Mouse (Mus musculus) MEL (cell line): Measurements from ENCODE around the gene Mief1. TPM values are rescaled to one million over a fixed set of nuclear protein-coding genes. Genes with fewer than 3 reads are reported as not detected.

Experiments used
- DNase-seq: peaks from one replicate; pipeline ENCODE4 v3.0.0; 2011; ENCODE audit warnings: low read depth, low spot score
- H3K27ac ChIP-seq: 2 replicates; pipeline ENCODE4 v1.5.1; 2012; ENCODE audit warnings: low read depth, mild to moderate bottlenecking, control low read depth, low read length, moderate library complexity; ENCODE audit not compliant: control insufficient read depth
- H3K27me3 ChIP-seq, 2 experiments: fragments of 150-350 bp in 1 of 2; sonication (generic) in 1 of 2; 2 replicates each; pipeline ENCODE4 v1.6.1; 2012; ENCODE audit warnings: low read length in 2 of 2, mild to moderate bottlenecking in 2 of 2, improper control_type of control experiment in 1 of 2, moderate library complexity in 1 of 2; ENCODE audit not compliant: insufficient read depth in 2 of 2, control insufficient read depth in 1 of 2
- H3K36me3 ChIP-seq, 2 experiments: 2 replicates each; pipeline ENCODE4 v1.6.1; 2012 to 2014; ENCODE audit warnings: low read length in 2 of 2, improper control_type of control experiment in 1 of 2, inconsistent platforms in 1 of 2, mild to moderate bottlenecking in 1 of 2; ENCODE audit not compliant: insufficient read depth in 2 of 2, control insufficient read depth in 1 of 2
- H3K4me1 ChIP-seq, 2 experiments: fragments of 150-350 bp in 1 of 2; sonication (generic) in 1 of 2; 2 replicates each; pipeline ENCODE4 v1.6.1; 2012; ENCODE audit warnings: low read length in 2 of 2, improper control_type of control experiment in 1 of 2, mild to moderate bottlenecking in 1 of 2; ENCODE audit not compliant: insufficient read depth in 2 of 2, control insufficient read depth in 1 of 2
- H3K4me3 ChIP-seq, 2 experiments: fragments of 150-350 bp in 1 of 2; sonication (generic) in 1 of 2; 2 replicates each; pipeline ENCODE4 v1.5.1; 2012; ENCODE audit warnings: low read depth in 2 of 2, low read length in 2 of 2, mild to moderate bottlenecking in 2 of 2, moderate library complexity in 2 of 2, control low read depth in 1 of 2, improper control_type of control experiment in 1 of 2; ENCODE audit not compliant: control insufficient read depth in 1 of 2, insufficient read depth in 1 of 2
- H3K79me2 ChIP-seq: 2 replicates; pipeline ENCODE4 v1.6.1; 2012; ENCODE audit warnings: mild to moderate bottlenecking, low read length, moderate library complexity; ENCODE audit not compliant: control insufficient read depth, poor library complexity, insufficient read depth
- H3K9ac ChIP-seq: 2 replicates; pipeline ENCODE4 v1.6.1; 2012; ENCODE audit warnings: low read depth, mild to moderate bottlenecking, control low read depth, low read length, moderate library complexity; ENCODE audit not compliant: control insufficient read depth, poor library complexity, severe bottlenecking
- H3K9me3 ChIP-seq: fragments of 150-350 bp; sonication (generic); replicated peaks from 2 replicates; pipeline ENCODE4 v1.6.1; 2012; ENCODE audit warnings: mild to moderate bottlenecking, low read length, improper control_type of control experiment, moderate library complexity; ENCODE audit not compliant: insufficient read depth
- CHD1 ChIP-seq: IDR thresholded peaks from 2 replicates; pipeline ENCODE4 v1.6.1; 2012; ENCODE audit warnings: low read depth, mild to moderate bottlenecking, inconsistent platforms, low read length, improper control_type of control experiment
- CHD2 ChIP-seq: IDR thresholded peaks from 2 replicates; pipeline ENCODE4 v1.6.1; 2011; ENCODE audit warnings: low read length, improper control_type of control experiment
- CTCF ChIP-seq, 3 experiments: IDR thresholded peaks in 2 of 3; conservative IDR thresholded peaks in 1 of 3; 2 replicates each; pipeline ENCODE4 v1.5.1; 2011 to 2012; ENCODE audit warnings: low read length in 3 of 3, low read depth in 2 of 3, mild to moderate bottlenecking in 2 of 3, improper control_type of control experiment in 1 of 3, inconsistent platforms in 1 of 3, mixed read lengths in 1 of 3, moderate library complexity in 1 of 3; ENCODE audit not compliant: control insufficient read depth in 1 of 3, insufficient read depth in 1 of 3, poor library complexity in 1 of 3, severe bottlenecking in 1 of 3
- E2F4 ChIP-seq: IDR thresholded peaks from 2 replicates; pipeline ENCODE4 v1.6.1; 2011; ENCODE audit warnings: low read depth, low read length, improper control_type of control experiment, borderline replicate concordance
- ELF1 ChIP-seq: IDR thresholded peaks from 2 replicates; pipeline ENCODE4 v1.6.1; 2014; ENCODE audit warnings: low read depth, mild to moderate bottlenecking, inconsistent platforms, low read length, improper control_type of control experiment, moderate library complexity
- ETS1 ChIP-seq: IDR thresholded peaks from 2 replicates; pipeline ENCODE4 v1.6.1; 2012; ENCODE audit warnings: low read depth, mild to moderate bottlenecking, inconsistent platforms, low read length, improper control_type of control experiment, moderate library complexity
- JUND ChIP-seq: IDR thresholded peaks from 2 replicates; pipeline ENCODE4 v1.6.1; 2011; ENCODE audit warnings: low read depth, mild to moderate bottlenecking, improper control_type of control experiment, low read length
- MAFK ChIP-seq: IDR thresholded peaks from 2 replicates; pipeline ENCODE4 v1.6.1; 2011; ENCODE audit warnings: low read depth, mild to moderate bottlenecking, low read length, improper control_type of control experiment, borderline replicate concordance
- MXI1 ChIP-seq: IDR thresholded peaks from 2 replicates; pipeline ENCODE4 v1.6.1; 2011; ENCODE audit warnings: mild to moderate bottlenecking, low read depth, low read length, improper control_type of control experiment
- MYC ChIP-seq: IDR thresholded peaks from 2 replicates; pipeline ENCODE4 v1.6.1; 2011; ENCODE audit warnings: low read depth, mild to moderate bottlenecking, low read length, improper control_type of control experiment, moderate library complexity
- NELFE ChIP-seq: IDR thresholded peaks from 2 replicates; pipeline ENCODE4 v1.6.1; 2011; ENCODE audit warnings: low read depth, low read length, improper control_type of control experiment
- NRF1 ChIP-seq: IDR thresholded peaks from 2 replicates; pipeline ENCODE4 v1.6.1; 2014; ENCODE audit warnings: low read depth, mild to moderate bottlenecking, inconsistent platforms, low read length, improper control_type of control experiment, moderate library complexity; ENCODE audit not compliant: poor library complexity, insufficient read depth, severe bottlenecking
- POLR2A ChIP-seq, 2 experiments: IDR thresholded peaks; 2 replicates each; pipeline ENCODE4 v1.6.1; 2011 to 2012; ENCODE audit warnings: low read length in 2 of 2, mild to moderate bottlenecking in 2 of 2, control low read depth in 1 of 2, improper control_type of control experiment in 1 of 2, low read depth in 1 of 2, moderate library complexity in 1 of 2; ENCODE audit not compliant: control insufficient read depth in 1 of 2, insufficient read depth in 1 of 2, poor library complexity in 1 of 2
- RCOR1 ChIP-seq: IDR thresholded peaks from 2 replicates; pipeline ENCODE4 v1.6.1; 2012; ENCODE audit warnings: low read depth, mild to moderate bottlenecking, inconsistent platforms, low read length, improper control_type of control experiment
- SIN3A ChIP-seq: IDR thresholded peaks from 2 replicates; pipeline ENCODE4 v1.6.1; 2012; ENCODE audit warnings: low read length, improper control_type of control experiment, inconsistent platforms
- SMC3 ChIP-seq: IDR thresholded peaks from 2 replicates; pipeline ENCODE4 v1.6.1; 2011; ENCODE audit warnings: low read depth, low read length, improper control_type of control experiment
- TAL1 ChIP-seq: IDR thresholded peaks from 2 replicates; pipeline ENCODE4 v1.6.1; 2012; ENCODE audit warnings: mild to moderate bottlenecking, inconsistent platforms, low read length, moderate library complexity, mixed read lengths
- UBTF ChIP-seq: IDR thresholded peaks from 2 replicates; pipeline ENCODE4 v1.6.1; 2012; ENCODE audit warnings: low read depth, mild to moderate bottlenecking, inconsistent platforms, low read length, improper control_type of control experiment, moderate library complexity, borderline replicate concordance; ENCODE audit not compliant: insufficient read depth
- USF1 ChIP-seq: IDR thresholded peaks from 2 replicates; pipeline ENCODE4 v1.6.1; 2014; ENCODE audit warnings: low read depth, mild to moderate bottlenecking, inconsistent platforms, low read length, improper control_type of control experiment, moderate library complexity
- USF2 ChIP-seq, 2 experiments: IDR thresholded peaks; 2 replicates each; pipeline ENCODE4 v1.6.1; 2011 to 2012; ENCODE audit warnings: improper control_type of control experiment in 2 of 2, low read length in 2 of 2, borderline replicate concordance in 1 of 2, inconsistent platforms in 1 of 2, low read depth in 1 of 2, mild to moderate bottlenecking in 1 of 2; ENCODE audit not compliant: insufficient read depth in 1 of 2
- ZC3H11A ChIP-seq: IDR thresholded peaks from 2 replicates; pipeline ENCODE4 v1.6.1; 2012; ENCODE audit warnings: low read depth, mild to moderate bottlenecking, inconsistent platforms, low read length, improper control_type of control experiment
- ZKSCAN1 ChIP-seq: IDR thresholded peaks from 2 replicates; pipeline ENCODE4 v1.6.1; 2012; ENCODE audit warnings: low read depth, mild to moderate bottlenecking, inconsistent platforms, low read length, improper control_type of control experiment, moderate library complexity
- polyA plus RNA-seq, 2 experiments: library from polyadenylated mRNA; stranded (reverse) in 1 of 2; unstranded in 1 of 2; fragments of >175 nt in 1 of 2; fragments of >200 nt in 1 of 2; gene quantifications; 2 replicates each; pipeline versions ENCODE4 v1.2.1 to v1.2.4; 2012; ENCODE audit warnings: low replicate concordance in 2 of 2, low read depth in 1 of 2; ENCODE audit not compliant: insufficient read length in 2 of 2, insufficient read depth in 1 of 2, missing spikeins in 1 of 2
- total RNA-seq: library from RNA; depleted of rRNA; stranded (reverse); fragments of 300-350 nt; gene quantifications from 2 replicates; pipeline ENCODE4 v1.2.3, GENCODE M21; 2012

Mief1 gene
- total and polyA plus RNA-seq, 3 experiments = 34.6 to 41.5 TPM; not detected in 1

DNA sequence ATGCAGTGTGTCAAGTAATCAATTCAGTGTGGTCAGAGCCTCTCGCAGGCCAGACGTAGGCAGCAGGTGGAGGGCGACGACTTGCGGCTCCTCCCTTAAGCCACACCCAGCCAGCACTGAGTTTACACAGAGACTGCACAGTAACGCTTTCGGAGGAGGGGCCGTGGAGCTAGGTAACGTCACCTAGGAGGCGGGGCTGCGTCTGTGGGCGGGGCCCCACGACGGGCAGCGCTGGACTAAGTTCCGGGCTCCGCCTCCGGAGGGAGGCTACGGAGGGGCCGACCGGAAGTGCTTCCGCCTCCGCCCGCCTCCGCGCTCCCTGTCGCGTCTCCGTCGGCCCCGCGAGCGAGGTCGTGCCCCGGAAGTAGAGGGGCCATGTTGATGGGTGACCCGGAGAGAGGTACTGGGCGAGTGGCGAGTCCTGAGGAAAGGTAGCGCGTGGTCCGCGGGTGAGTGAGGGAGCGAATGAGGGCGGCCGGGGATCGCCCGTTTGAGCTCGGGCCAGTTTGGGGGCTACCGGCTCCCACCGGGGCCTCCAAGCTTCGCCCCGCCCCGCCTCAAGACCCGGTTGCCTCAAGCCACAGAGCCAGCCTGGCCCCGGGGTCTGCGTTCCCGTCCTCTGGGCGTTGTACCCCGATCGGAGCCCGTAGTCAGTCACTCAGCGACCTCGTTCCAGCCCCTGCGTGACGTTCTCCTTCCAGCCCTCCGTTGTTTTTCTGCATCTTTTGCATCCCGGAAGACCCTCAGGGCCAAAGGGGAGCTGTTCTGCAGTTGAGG lies at the start of gene Mief1 (continued):
- no peak for TF ChIP-seq ZKSCAN1

DNA sequence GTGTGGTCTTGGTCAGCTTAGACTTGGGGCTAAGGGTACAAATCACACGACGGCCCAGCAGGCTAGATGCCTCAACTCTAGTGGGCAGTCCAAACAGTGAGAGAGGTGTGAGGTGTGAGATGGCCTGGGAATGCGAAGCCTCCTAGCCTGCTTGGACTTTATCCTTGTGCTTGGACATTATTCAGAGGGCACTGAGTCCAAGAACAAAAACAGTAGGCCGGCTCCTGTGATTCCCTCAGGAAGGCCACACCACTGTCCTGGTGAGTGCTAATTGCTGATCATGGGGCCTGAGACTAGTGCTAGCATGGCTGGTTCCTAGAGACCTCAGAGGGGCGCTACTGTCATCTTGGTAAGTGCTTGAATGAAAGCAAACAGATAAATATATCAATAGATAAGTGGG lies 44.9 kb upstream of the Mief1 start:
- H3K36me3 ChIP-seq = no peaks in the 10 kb centered on the region
- peaks cover 2 to 6% of the 10 kb centered on the region in 2 experiments for H3K27me3 ChIP-seq
- no peak overlapping the region for H3K9ac ChIP-seq
- no peak for TF ChIP-seq TAL1
- TF ChIP-seq MAFK = no peak
- TF ChIP-seq SMC3 = no peak
- H3K27ac ChIP-seq = no peak overlapping the region
- no peak for DNase-seq
- H3K79me2 ChIP-seq = no peaks in the 10 kb centered on the region
- no peaks in the 10 kb centered on the region for H3K4me1 ChIP-seq
- no peak overlapping the region for H3K4me3 ChIP-seq
- no peaks in the 10 kb centered on the region for H3K9me3 ChIP-seq

DNA sequence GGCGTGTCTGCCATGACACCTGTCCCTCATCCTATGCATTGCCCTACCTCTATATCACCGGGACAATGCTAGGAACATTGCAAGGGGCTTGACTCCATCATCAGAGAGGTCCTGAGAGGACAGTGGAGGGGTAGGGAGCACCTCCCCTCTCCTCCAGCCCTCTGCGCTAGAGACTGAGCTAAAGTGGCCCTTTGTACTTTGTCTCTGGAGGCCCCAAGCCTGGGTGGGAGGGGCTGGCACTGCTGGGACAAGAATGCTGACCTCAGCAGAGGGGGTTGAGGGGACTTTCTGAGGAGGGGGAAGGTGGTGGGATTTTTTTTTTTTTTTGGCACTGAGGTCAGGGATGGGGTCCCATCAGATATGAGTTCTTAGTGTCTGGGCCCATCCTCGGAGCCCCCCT lies 43.7 kb upstream of the Mief1 start:
- Histone ChIP-seq H3K4me3 (no peak overlapping the region), H3K27ac (no peak overlapping the region), H3K27me3 (peaks cover 2 to 4% of the 10 kb centered on the region in 2 experiments), H3K36me3 (no peaks in the 10 kb centered on the region), H3K4me1 (no peaks in the 10 kb centered on the region), H3K9me3 (no peaks in the 10 kb centered on the region), H3K9ac (no peak overlapping the region), H3K79me2 (no peaks in the 10 kb centered on the region)
- no peak for DNase-seq
- no peak for TF ChIP-seq UBTF
- TF ChIP-seq JUND = no peak
- TF ChIP-seq TAL1 = no peak
- TF ChIP-seq E2F4 = no peak
- TF ChIP-seq SIN3A = no peak
- no peak for TF ChIP-seq MXI1
- no peak for TF ChIP-seq RCOR1
- TF ChIP-seq USF2 (IDR thresholded peaks at IDR 0.05; ENCODE audit: borderline replicate concordance in 1 of 2, insufficient read depth in 1 of 2, low read depth in 1 of 2, low read length in 2 of 2) = no peak
- no peak for TF ChIP-seq USF1
- no peak for TF ChIP-seq ZC3H11A
- no peak for TF ChIP-seq ELF1
- no peak for TF ChIP-seq CHD1
- no peak for TF ChIP-seq POLR2A (IDR thresholded peaks at IDR 0.05; ENCODE audit: control insufficient read depth in 1 of 2, insufficient read depth in 1 of 2, low read depth in 1 of 2, low read length in 2 of 2, poor library complexity in 1 of 2)
- no peak for TF ChIP-seq NRF1
- TF ChIP-seq CHD2 = no peak
- no peak for TF ChIP-seq NELFE
- no peak for TF ChIP-seq MYC
- TF ChIP-seq ETS1 = no peak
- no peak for TF ChIP-seq CTCF (IDR thresholded peaks at IDR 0.05 in 2 of 3, conservative IDR thresholded peaks at IDR 0.05 in 1 of 3; ENCODE audit: control insufficient read depth in 1 of 3, insufficient read depth in 1 of 3, low read depth in 2 of 3, low read length in 3 of 3, poor library complexity in 1 of 3, severe bottlenecking in 1 of 3)
